Mouse (Mus musculus) lung, embryonic 16.5 days (tissue): ENCODE data around the gene Gata2. TPM values are rescaled to one million over a fixed set of nuclear protein-coding genes. Genes with fewer than 3 reads are reported as not detected.
"Not testable (repeated sequence)": the region's sequence is repeated elsewhere in the genome, so short reads cannot be mapped to it uniquely, and the experiment has no call there.

Source experiments
- ATAC-seq: fragments of 200-750 bp; cut with Nextera tagmentation; 2 replicates; pipeline ENCODE4 v1.8.0; 2017; ENCODE audit warnings: low read depth, mild to moderate bottlenecking, moderate library complexity
- H3K27ac ChIP-seq: fragments of 300-500 bp; sonication (generic); 2 replicates; pipeline ENCODE4 v1.5.1; 2014; ENCODE audit warnings: mild to moderate bottlenecking, control low read depth, low read length
- H3K27me3 ChIP-seq: fragments of 300-500 bp; sonication (generic); 2 replicates; pipeline ENCODE4 v1.6.1; 2014; ENCODE audit warnings: low read depth, low read length, mixed read lengths; ENCODE audit not compliant: control insufficient read depth, insufficient read depth
- H3K36me3 ChIP-seq: fragments of 300-500 bp; sonication (generic); 2 replicates; pipeline ENCODE4 v1.6.1; 2014; ENCODE audit warnings: low read length; ENCODE audit not compliant: control insufficient read depth, insufficient read depth
- H3K4me1 ChIP-seq: fragments of 300-500 bp; sonication (generic); replicated peaks from 2 replicates; pipeline ENCODE4 v1.6.1; 2014; ENCODE audit warnings: low read length, mixed read lengths; ENCODE audit not compliant: control insufficient read depth, insufficient read depth
- H3K4me2 ChIP-seq: fragments of 300-500 bp; sonication (generic); 2 replicates; pipeline ENCODE4 v1.6.1; 2014; ENCODE audit warnings: low read depth, low read length, control low read depth
- H3K4me3 ChIP-seq: fragments of 300-500 bp; sonication (generic); 2 replicates; pipeline ENCODE4 v1.5.1; 2014; ENCODE audit warnings: mild to moderate bottlenecking, low read length, control low read depth
- H3K9ac ChIP-seq: fragments of 300-500 bp; sonication (generic); 2 replicates; pipeline ENCODE4 v1.6.1; 2014; ENCODE audit warnings: low read length, control low read depth
- H3K9me3 ChIP-seq: fragments of 300-500 bp; sonication (generic); 2 replicates; pipeline ENCODE4 v1.6.1; 2016; ENCODE audit warnings: low read length; ENCODE audit not compliant: control insufficient read depth
- WGBS: fragments of 180-500 bp; shearing (Covaris S2); extraction: QIAGEN DNeasy Blood & Tissue Kit; methylation state at CpG from one replicate; pipeline ENCODE4 v1.1.7; 2014; 5-methylcytosine and 5-hydroxymethylcytosine counted together
- polyA plus RNA-seq: library from polyadenylated mRNA; unstranded; fragments of >200 nt; fragmentation: Nextera tagmentation; extraction: Ambion mirVana; gene quantifications from 2 replicates; pipeline ENCODE4 v1.2.1, GENCODE M21; 2015

Gene Gata2
- 23.6 and 23.9 TPM in 2 replicates for polyA plus RNA-seq

DNA sequence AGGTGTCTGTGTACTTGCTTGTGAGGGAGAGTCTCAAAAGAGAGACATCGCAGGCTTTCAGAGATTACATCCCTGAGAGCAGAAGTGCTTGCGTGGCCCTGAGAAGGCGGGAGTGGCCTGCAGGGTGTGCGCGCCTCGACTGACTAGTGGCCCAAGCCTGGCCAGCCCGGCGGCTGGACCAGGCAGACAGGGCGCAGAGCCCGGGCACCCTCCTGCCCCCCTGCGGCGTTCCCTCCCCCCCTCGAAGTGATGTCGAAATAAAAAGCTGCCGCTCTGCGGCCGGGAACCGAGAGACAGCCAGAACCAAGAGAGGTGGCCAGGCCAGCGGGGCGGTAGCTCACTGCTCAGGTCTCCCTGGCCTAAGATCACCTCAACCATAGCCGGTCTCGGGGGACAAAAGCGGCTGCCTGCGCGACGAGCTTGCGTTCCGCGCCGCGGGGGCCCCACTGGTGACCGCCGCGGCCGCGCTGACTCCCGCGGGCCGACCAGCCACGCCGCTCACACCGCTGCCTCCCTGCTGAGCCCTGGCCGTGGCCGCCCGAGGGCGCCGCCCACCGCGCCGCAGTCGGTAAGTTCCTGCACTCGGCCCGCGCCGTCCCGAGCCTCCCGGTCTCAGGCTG, at the start of gene Gata2:
Gene Gata2 (plus strand): TSS at position 459 of the 620 bp plus-strand sequence.
- Histone ChIP-seq H3K4me1 (peaks cover 35% of the 10 kb centered on the region), H3K9me3 (no peaks in the 10 kb centered on the region)
- ATAC-seq: no peak

GRCm38 (mm10) chr6:88145793-88146192, 47.9 kb upstream of the Gata2 start:
- ATAC-seq: no peak
- WGBS: 60% methylated on average over 4 of the region's 4 CpGs

More for the DNA sequence above, at the start of gene Gata2:
- peaks cover 100% of the 10 kb centered on the region for H3K27me3 ChIP-seq
- WGBS: under 1% methylated on average over 46 of the region's 57 CpGs
- peak within 1 kb of the TSS; percentile 49 for H3K4me3 ChIP-seq
- H3K9ac ChIP-seq: peak within 1 kb of the TSS; percentile 49
- H3K36me3 ChIP-seq: no peaks in the 10 kb centered on the region
- H3K4me2 ChIP-seq: peak within 1 kb of the TSS; percentile 72
- H3K27ac ChIP-seq: no peak within 1 kb of the TSS

GRCm38 (mm10) chr6:88146576-88146975, 47.1 kb upstream of the Gata2 start:
- H3K4me3 ChIP-seq: no peak overlapping the region
- H3K9ac ChIP-seq: no peak overlapping the region
- H3K27ac ChIP-seq: peak overlapping the region; percentile 85
- H3K9me3 ChIP-seq: peaks cover 3% of the 10 kb centered on the region; the same call in 1 of the 2 replicates
- no peaks in the 10 kb centered on the region for H3K27me3 ChIP-seq
- no peak for ATAC-seq
- WGBS: 65% methylated on average over 8 of the region's 8 CpGs
- no peaks in the 10 kb centered on the region for H3K36me3 ChIP-seq
- H3K4me2 ChIP-seq: no peak overlapping the region
- peaks cover 9% of the 10 kb centered on the region; the same call in 1 of the 2 replicates for H3K4me1 ChIP-seq

More at GRCm38 (mm10) chr6:88145793-88146192, 47.9 kb upstream of the Gata2 start:
- Histone ChIP-seq H3K4me1 (peaks cover 11% of the 10 kb centered on the region), H3K4me3 (no peak overlapping the region), H3K4me2 (no peak overlapping the region), H3K27ac (no peak overlapping the region), H3K9ac (no peak overlapping the region), H3K27me3 (no peaks in the 10 kb centered on the region), H3K9me3 (no peaks in the 10 kb centered on the region), H3K36me3 (no peaks in the 10 kb centered on the region)

DNA sequence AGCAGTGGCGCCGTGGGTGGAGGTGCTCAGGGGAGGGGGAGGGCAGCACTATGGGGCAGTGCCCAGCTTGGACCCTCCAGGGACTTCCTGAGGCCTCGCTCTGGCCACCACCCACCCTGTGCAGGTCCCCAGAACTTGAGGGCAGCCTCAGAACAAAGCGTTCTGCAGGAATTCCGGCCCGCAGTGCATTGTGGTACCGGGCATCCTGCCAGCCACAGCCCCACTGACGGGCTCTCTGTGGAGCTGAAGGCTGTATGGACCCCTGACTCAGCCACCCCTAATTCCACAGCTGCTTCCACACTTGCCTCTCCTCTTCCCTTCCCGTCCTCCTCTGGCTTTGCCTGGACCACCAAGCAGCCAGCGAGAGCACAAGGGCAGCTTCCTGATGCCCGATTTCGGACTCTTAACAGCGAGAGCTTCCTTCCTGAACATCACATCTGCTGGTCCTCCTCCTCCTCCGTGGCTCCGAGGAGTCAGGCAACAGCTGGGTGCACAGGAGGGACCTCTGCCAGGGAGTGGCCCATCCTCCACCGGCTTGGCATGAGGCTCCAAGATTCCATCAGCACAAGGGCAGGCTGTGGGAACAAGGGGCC, 46.2 kb upstream of the Gata2 start:
- Histone ChIP-seq H3K36me3 (no peaks in the 10 kb centered on the region), H3K9ac (peak overlapping the region; percentile 11; the same call in 1 of the 2 replicates), H3K27ac (peak overlapping the region; percentile 85), H3K4me1 (peaks cover 9% of the 10 kb centered on the region; the same call in 1 of the 2 replicates), H3K9me3 (peaks cover 3% of the 10 kb centered on the region; the same call in 1 of the 2 replicates), H3K4me3 (no peak overlapping the region), H3K4me2 (peak overlapping the region; percentile 31), H3K27me3 (no peaks in the 10 kb centered on the region)
- ATAC-seq: peak; percentile 80
- WGBS: 49% methylated on average over 16 of the region's 16 CpGs

DNA sequence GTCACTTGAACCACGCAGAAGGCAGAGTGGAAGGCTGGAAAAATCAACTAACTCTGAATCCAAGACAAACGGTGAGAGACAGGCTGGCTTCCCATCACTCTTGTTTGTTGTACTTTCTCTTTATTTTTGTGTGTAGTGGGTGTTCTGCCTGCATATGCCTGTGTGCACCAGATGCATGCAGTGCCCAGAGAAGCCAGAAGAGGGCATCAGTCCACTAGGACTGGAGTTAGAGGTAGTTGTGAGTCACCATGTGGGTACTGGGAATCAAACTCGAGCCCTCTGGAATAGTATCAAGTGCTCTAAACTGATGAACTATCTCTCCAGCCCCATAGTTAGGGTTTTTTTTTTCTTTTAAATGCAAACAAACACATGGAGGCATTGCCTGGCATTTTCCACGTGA, 42.4 kb upstream of the Gata2 start:
- peaks cover 9% of the 10 kb centered on the region; the same call in 1 of the 2 replicates for H3K4me1 ChIP-seq
- no peak overlapping the region for H3K4me2 ChIP-seq
- H3K27ac ChIP-seq: no peak overlapping the region
- no peaks in the 10 kb centered on the region for H3K36me3 ChIP-seq
- peaks cover 3% of the 10 kb centered on the region; the same call in 1 of the 2 replicates for H3K9me3 ChIP-seq
- H3K27me3 ChIP-seq: no peaks in the 10 kb centered on the region
- no peak overlapping the region for H3K9ac ChIP-seq
- no peak for ATAC-seq
- H3K4me3 ChIP-seq: no peak overlapping the region
- WGBS: 73% methylated on average over 4 of the region's 4 CpGs

- Histone ChIP-seq H3K36me3 (no peaks in the 10 kb centered on the region), H3K4me3 (0 out of 2 replicates have a peak overlapping the region, but pooled peaks have one; percentile 14), H3K4me2 (peak overlapping the region; percentile 29; the same call in 1 of the 2 replicates), H3K9me3 (peaks cover 3% of the 10 kb centered on the region; the same call in 1 of the 2 replicates), H3K27me3 (no peaks in the 10 kb centered on the region), H3K27ac (peak overlapping the region; percentile 81), H3K4me1 (peaks cover 6% of the 10 kb centered on the region; the same call in 1 of the 2 replicates), H3K9ac (peak overlapping the region; percentile 37; the same call in 1 of the 2 replicates)
- WGBS: 59% methylated on average over 14 of the region's 14 CpGs
- peak; percentile 75 for ATAC-seq
Measured at GRCm38 (mm10) chr6:88152127-88152705, 41.5 kb upstream of the Gata2 start.

- WGBS: 63% methylated on average over 6 of the region's 6 CpGs
- Histone ChIP-seq H3K9ac (no peak overlapping the region), H3K36me3 (no peaks in the 10 kb centered on the region), H3K4me2 (no peak overlapping the region; the same call in 1 of the 2 replicates), H3K27me3 (no peaks in the 10 kb centered on the region), H3K27ac (peak overlapping the region; percentile 81), H3K9me3 (peaks cover 3% of the 10 kb centered on the region; the same call in 1 of the 2 replicates), H3K4me3 (no peak overlapping the region), H3K4me1 (no peaks in the 10 kb centered on the region)
- ATAC-seq: no peak
Measured at GRCm38 (mm10) chr6:88152979-88153378, 40.7 kb upstream of the Gata2 start.

- not testable (repeated sequence) for H3K27ac ChIP-seq, H3K36me3 ChIP-seq, H3K4me2 ChIP-seq, ATAC-seq, H3K4me1 ChIP-seq, H3K9me3 ChIP-seq, H3K27me3 ChIP-seq, H3K4me3 ChIP-seq, H3K9ac ChIP-seq
- 79% methylated on average over 6 of the region's 6 CpGs for WGBS
Measured at GRCm38 (mm10) chr6:88155614-88156013, 38.1 kb upstream of the Gata2 start.

GRCm38 (mm10) chr6:88158790-88159189, 34.9 kb upstream of the Gata2 start:
- Histone ChIP-seq H3K27ac (no peak overlapping the region), H3K36me3 (no peaks in the 10 kb centered on the region), H3K4me1 (no peaks in the 10 kb centered on the region), H3K9me3 (no peaks in the 10 kb centered on the region), H3K4me3 (no peak overlapping the region), H3K4me2 (no peak overlapping the region), H3K9ac (no peak overlapping the region), H3K27me3 (no peaks in the 10 kb centered on the region)
- no peak for ATAC-seq
- WGBS: 75% methylated on average over 5 of the region's 5 CpGs
